Mouse (Mus musculus) MEL (cell line): Measurements from ENCODE around the gene Chd6. TPM values are rescaled to one million over a fixed set of nuclear protein-coding genes. Genes with fewer than 3 reads are reported as not detected.

Experiments
- DNase-seq: peaks from one replicate; pipeline ENCODE4 v3.0.0; 2011; ENCODE audit warnings: low read depth, low spot score
- H3K27ac ChIP-seq: 2 replicates; pipeline ENCODE4 v1.5.1; 2012; ENCODE audit warnings: low read depth, mild to moderate bottlenecking, control low read depth, low read length, moderate library complexity; ENCODE audit not compliant: control insufficient read depth
- H3K27me3 ChIP-seq, 2 experiments: fragments of 150-350 bp in 1 of 2; sonication (generic) in 1 of 2; 2 replicates each; pipeline ENCODE4 v1.6.1; 2012; ENCODE audit warnings: low read length in 2 of 2, mild to moderate bottlenecking in 2 of 2, improper control_type of control experiment in 1 of 2, moderate library complexity in 1 of 2; ENCODE audit not compliant: insufficient read depth in 2 of 2, control insufficient read depth in 1 of 2
- H3K36me3 ChIP-seq, 2 experiments: 2 replicates each; pipeline ENCODE4 v1.6.1; 2012 to 2014; ENCODE audit warnings: low read length in 2 of 2, improper control_type of control experiment in 1 of 2, inconsistent platforms in 1 of 2, mild to moderate bottlenecking in 1 of 2; ENCODE audit not compliant: insufficient read depth in 2 of 2, control insufficient read depth in 1 of 2
- H3K4me1 ChIP-seq, 2 experiments: fragments of 150-350 bp in 1 of 2; sonication (generic) in 1 of 2; 2 replicates each; pipeline ENCODE4 v1.6.1; 2012; ENCODE audit warnings: low read length in 2 of 2, improper control_type of control experiment in 1 of 2, mild to moderate bottlenecking in 1 of 2; ENCODE audit not compliant: insufficient read depth in 2 of 2, control insufficient read depth in 1 of 2
- H3K4me3 ChIP-seq, 2 experiments: fragments of 150-350 bp in 1 of 2; sonication (generic) in 1 of 2; 2 replicates each; pipeline ENCODE4 v1.5.1; 2012; ENCODE audit warnings: low read depth in 2 of 2, low read length in 2 of 2, mild to moderate bottlenecking in 2 of 2, moderate library complexity in 2 of 2, control low read depth in 1 of 2, improper control_type of control experiment in 1 of 2; ENCODE audit not compliant: control insufficient read depth in 1 of 2, insufficient read depth in 1 of 2
- H3K79me2 ChIP-seq: 2 replicates; pipeline ENCODE4 v1.6.1; 2012; ENCODE audit warnings: mild to moderate bottlenecking, low read length, moderate library complexity; ENCODE audit not compliant: control insufficient read depth, poor library complexity, insufficient read depth
- H3K9ac ChIP-seq: 2 replicates; pipeline ENCODE4 v1.6.1; 2012; ENCODE audit warnings: low read depth, mild to moderate bottlenecking, control low read depth, low read length, moderate library complexity; ENCODE audit not compliant: control insufficient read depth, poor library complexity, severe bottlenecking
- H3K9me3 ChIP-seq: fragments of 150-350 bp; sonication (generic); replicated peaks from 2 replicates; pipeline ENCODE4 v1.6.1; 2012; ENCODE audit warnings: mild to moderate bottlenecking, low read length, improper control_type of control experiment, moderate library complexity; ENCODE audit not compliant: insufficient read depth
- BHLHE40 ChIP-seq: IDR thresholded peaks from 2 replicates; pipeline ENCODE4 v1.6.1; 2012; ENCODE audit warnings: low read depth, mild to moderate bottlenecking, inconsistent platforms, low read length, improper control_type of control experiment, borderline replicate concordance
- CHD1 ChIP-seq: IDR thresholded peaks from 2 replicates; pipeline ENCODE4 v1.6.1; 2012; ENCODE audit warnings: low read depth, mild to moderate bottlenecking, inconsistent platforms, low read length, improper control_type of control experiment
- CTCF ChIP-seq, 3 experiments: IDR thresholded peaks in 2 of 3; conservative IDR thresholded peaks in 1 of 3; 2 replicates each; pipeline ENCODE4 v1.5.1; 2011 to 2012; ENCODE audit warnings: low read length in 3 of 3, low read depth in 2 of 3, mild to moderate bottlenecking in 2 of 3, improper control_type of control experiment in 1 of 3, inconsistent platforms in 1 of 3, mixed read lengths in 1 of 3, moderate library complexity in 1 of 3; ENCODE audit not compliant: control insufficient read depth in 1 of 3, insufficient read depth in 1 of 3, poor library complexity in 1 of 3, severe bottlenecking in 1 of 3
- ELF1 ChIP-seq: IDR thresholded peaks from 2 replicates; pipeline ENCODE4 v1.6.1; 2014; ENCODE audit warnings: low read depth, mild to moderate bottlenecking, inconsistent platforms, low read length, improper control_type of control experiment, moderate library complexity
- EP300 ChIP-seq, 2 experiments: IDR thresholded peaks; 2 replicates each; pipeline ENCODE4 v1.6.1; 2011; ENCODE audit warnings: improper control_type of control experiment in 2 of 2, low read length in 2 of 2, low read depth in 1 of 2, mild to moderate bottlenecking in 1 of 2
- ETS1 ChIP-seq: IDR thresholded peaks from 2 replicates; pipeline ENCODE4 v1.6.1; 2012; ENCODE audit warnings: low read depth, mild to moderate bottlenecking, inconsistent platforms, low read length, improper control_type of control experiment, moderate library complexity
- GABPA ChIP-seq: IDR thresholded peaks from 2 replicates; pipeline ENCODE4 v1.6.1; 2012; ENCODE audit warnings: low read depth, mild to moderate bottlenecking, inconsistent platforms, low read length, improper control_type of control experiment, moderate library complexity
- HCFC1 ChIP-seq: IDR thresholded peaks from 2 replicates; pipeline ENCODE4 v1.6.1; 2012; ENCODE audit warnings: low read depth, mild to moderate bottlenecking, inconsistent platforms, low read length, improper control_type of control experiment, moderate library complexity
- MAFK ChIP-seq: IDR thresholded peaks from 2 replicates; pipeline ENCODE4 v1.6.1; 2011; ENCODE audit warnings: low read depth, mild to moderate bottlenecking, low read length, improper control_type of control experiment, borderline replicate concordance
- MAZ ChIP-seq: IDR thresholded peaks from 2 replicates; pipeline ENCODE4 v1.6.1; 2012; ENCODE audit warnings: low read depth, mild to moderate bottlenecking, inconsistent platforms, low read length, improper control_type of control experiment
- MEF2A ChIP-seq: IDR thresholded peaks from 2 replicates; pipeline ENCODE4 v1.6.1; 2014; ENCODE audit warnings: low read depth, mild to moderate bottlenecking, inconsistent platforms, low read length, improper control_type of control experiment; ENCODE audit not compliant: poor library complexity, insufficient replicate concordance, severe bottlenecking; ENCODE audit errors: extremely low read depth
- NELFE ChIP-seq: IDR thresholded peaks from 2 replicates; pipeline ENCODE4 v1.6.1; 2011; ENCODE audit warnings: low read depth, low read length, improper control_type of control experiment
- POLR2A ChIP-seq, 2 experiments: IDR thresholded peaks; 2 replicates each; pipeline ENCODE4 v1.6.1; 2011 to 2012; ENCODE audit warnings: low read length in 2 of 2, mild to moderate bottlenecking in 2 of 2, control low read depth in 1 of 2, improper control_type of control experiment in 1 of 2, low read depth in 1 of 2, moderate library complexity in 1 of 2; ENCODE audit not compliant: control insufficient read depth in 1 of 2, insufficient read depth in 1 of 2, poor library complexity in 1 of 2
- RAD21 ChIP-seq: IDR thresholded peaks from 2 replicates; pipeline ENCODE4 v1.6.1; 2011; ENCODE audit warnings: mild to moderate bottlenecking, low read depth, low read length, improper control_type of control experiment
- RCOR1 ChIP-seq: IDR thresholded peaks from 2 replicates; pipeline ENCODE4 v1.6.1; 2012; ENCODE audit warnings: low read depth, mild to moderate bottlenecking, inconsistent platforms, low read length, improper control_type of control experiment
- SMC3 ChIP-seq: IDR thresholded peaks from 2 replicates; pipeline ENCODE4 v1.6.1; 2011; ENCODE audit warnings: low read depth, low read length, improper control_type of control experiment
- TAL1 ChIP-seq: IDR thresholded peaks from 2 replicates; pipeline ENCODE4 v1.6.1; 2012; ENCODE audit warnings: mild to moderate bottlenecking, inconsistent platforms, low read length, moderate library complexity, mixed read lengths
- TCF12 ChIP-seq: IDR thresholded peaks from 2 replicates; pipeline ENCODE4 v1.6.1; 2014; ENCODE audit warnings: low read depth, mild to moderate bottlenecking, inconsistent platforms, low read length, improper control_type of control experiment, moderate library complexity
- UBTF ChIP-seq: IDR thresholded peaks from 2 replicates; pipeline ENCODE4 v1.6.1; 2012; ENCODE audit warnings: low read depth, mild to moderate bottlenecking, inconsistent platforms, low read length, improper control_type of control experiment, moderate library complexity, borderline replicate concordance; ENCODE audit not compliant: insufficient read depth
- USF1 ChIP-seq: IDR thresholded peaks from 2 replicates; pipeline ENCODE4 v1.6.1; 2014; ENCODE audit warnings: low read depth, mild to moderate bottlenecking, inconsistent platforms, low read length, improper control_type of control experiment, moderate library complexity
- USF2 ChIP-seq, 2 experiments: IDR thresholded peaks; 2 replicates each; pipeline ENCODE4 v1.6.1; 2011 to 2012; ENCODE audit warnings: improper control_type of control experiment in 2 of 2, low read length in 2 of 2, borderline replicate concordance in 1 of 2, inconsistent platforms in 1 of 2, low read depth in 1 of 2, mild to moderate bottlenecking in 1 of 2; ENCODE audit not compliant: insufficient read depth in 1 of 2
- ZC3H11A ChIP-seq: IDR thresholded peaks from 2 replicates; pipeline ENCODE4 v1.6.1; 2012; ENCODE audit warnings: low read depth, mild to moderate bottlenecking, inconsistent platforms, low read length, improper control_type of control experiment
- polyA plus RNA-seq, 2 experiments: library from polyadenylated mRNA; stranded (reverse) in 1 of 2; unstranded in 1 of 2; fragments of >175 nt in 1 of 2; fragments of >200 nt in 1 of 2; gene quantifications; 2 replicates each; pipeline versions ENCODE4 v1.2.1 to v1.2.4; 2012; ENCODE audit warnings: low replicate concordance in 2 of 2, low read depth in 1 of 2; ENCODE audit not compliant: insufficient read length in 2 of 2, insufficient read depth in 1 of 2, missing spikeins in 1 of 2
- total RNA-seq: library from RNA; depleted of rRNA; stranded (reverse); fragments of 300-350 nt; gene quantifications from 2 replicates; pipeline ENCODE4 v1.2.3, GENCODE M21; 2012

The Chd6 gene
- total and polyA plus RNA-seq, 3 experiments, result 9.7 to 200 (median 15.4) TPM

GRCm38 (mm10) chr2:160942443-160942842, 166.4 kb downstream of the Chd6 start:
- peak; percentile 46 for TF ChIP-seq RAD21
- TF ChIP-seq ZC3H11A, result peak; percentile 24; the same call in 1 of the 2 replicates
- peak; percentile 72 for TF ChIP-seq SMC3
- peak; percentile 26 to 60 (median 28); a peak in 4 of 6 replicates for TF ChIP-seq CTCF (IDR thresholded peaks at IDR 0.05 in 2 of 3, conservative IDR thresholded peaks at IDR 0.05 in 1 of 3; ENCODE audit: control insufficient read depth in 1 of 3, insufficient read depth in 1 of 3, low read depth in 2 of 3, low read length in 3 of 3, poor library complexity in 1 of 3, severe bottlenecking in 1 of 3)
- TF ChIP-seq MAZ, result no peak
- TF ChIP-seq, all 39 proteins: peak for 4
- no peak for DNase-seq
- H3K4me1 ChIP-seq, result no peaks in the 10 kb centered on the region
- H3K9me3 ChIP-seq, result no peaks in the 10 kb centered on the region
- no peaks in the 10 kb centered on the region for H3K36me3 ChIP-seq
- no peak overlapping the region for H3K4me3 ChIP-seq
- no peaks in the 10 kb centered on the region for H3K79me2 ChIP-seq
- H3K27me3 ChIP-seq, result no peaks in the 10 kb centered on the region
- no peak overlapping the region for H3K9ac ChIP-seq
- no peak overlapping the region for H3K27ac ChIP-seq

- no peak overlapping the region for H3K9ac ChIP-seq
- no peaks in the 10 kb centered on the region for H3K79me2 ChIP-seq
- DNase-seq, result no peak
- H3K9me3 ChIP-seq, result no peaks in the 10 kb centered on the region
- no peak for TF ChIP-seq UBTF
- no peak for TF ChIP-seq NELFE
- no peak for TF ChIP-seq EP300 (IDR thresholded peaks at IDR 0.05; ENCODE audit: low read depth in 1 of 2, low read length in 2 of 2)
- no peak for TF ChIP-seq ETS1
- TF ChIP-seq TCF12, result no peak
- no peak for TF ChIP-seq ZC3H11A
- no peak for TF ChIP-seq CHD1
- TF ChIP-seq TAL1, result no peak
- no peak for TF ChIP-seq USF2 (IDR thresholded peaks at IDR 0.05; ENCODE audit: borderline replicate concordance in 1 of 2, insufficient read depth in 1 of 2, low read depth in 1 of 2, low read length in 2 of 2)
- TF ChIP-seq ELF1, result no peak
- no peak for TF ChIP-seq POLR2A (IDR thresholded peaks at IDR 0.05; ENCODE audit: control insufficient read depth in 1 of 2, insufficient read depth in 1 of 2, low read depth in 1 of 2, low read length in 2 of 2, poor library complexity in 1 of 2)
- no peak for TF ChIP-seq USF1
- no peak for TF ChIP-seq MAFK
- no peak for TF ChIP-seq HCFC1
- no peak for TF ChIP-seq RCOR1
- TF ChIP-seq GABPA, result no peak
- TF ChIP-seq MEF2A, result no peak
- no peak for TF ChIP-seq RAD21
- no peak for TF ChIP-seq BHLHE40
- no peaks in the 10 kb centered on the region for H3K36me3 ChIP-seq
- H3K4me3 ChIP-seq, result no peak overlapping the region
- no peaks in the 10 kb centered on the region for H3K4me1 ChIP-seq
- H3K27me3 ChIP-seq, result no peaks in the 10 kb centered on the region
- H3K27ac ChIP-seq, result no peak overlapping the region
Observed at GRCm38 (mm10) chr2:160940930-160941709, 167.8 kb downstream of the Chd6 start.
